In genomic region chr11:51443818-51444217, GRCm38 (mm10) we compare ENCODE assay signal across 24 mouse cellular contexts.
DNase-seq lines count a peak whose midpoint lies in the region; ATAC-seq and TF ChIP-seq lines count a peak whose summit lies in the region.
"Had no signal": no experiment of that assay in that cellular context is flagged by ENCODE, and none has a peak within 500 bp of the region (broad histone marks: within the 10 kb centered on the region; RNA-seq: fewer than 3 reads in every experiment).

No protein-coding gene starts in this region.

- no peaks in the 10 kb centered on the region for H3K4me1 ChIP-seq in stomach, embryonic 14.5 days (ENCODE audit: control insufficient read depth, insufficient read depth, low read length)
- no peaks in the 10 kb centered on the region for H3K4me1 ChIP-seq in stomach, postnatal 0 days (replicated peaks; ENCODE audit: control insufficient read depth, insufficient read depth)
- H3K4me1 ChIP-seq in intestine, embryonic 16.5 days (ENCODE audit: control insufficient read depth, insufficient read depth, low read length), result no peaks in the 10 kb centered on the region
- H3K4me1 ChIP-seq in liver, embryonic 16.5 days (ENCODE audit: control insufficient read depth, low read depth, low read length), result peaks cover 34% of the 10 kb centered on the region
- H3K4me1 ChIP-seq: heart, embryonic 10.5 days had no signal

- no peak overlapping the region for H3K27ac ChIP-seq in stomach, embryonic 14.5 days (ENCODE audit: low read length)
- H3K27ac ChIP-seq in stomach, postnatal 0 days (replicated peaks), result no peak overlapping the region
- no peak overlapping the region for H3K27ac ChIP-seq in intestine, embryonic 16.5 days (ENCODE audit: low read length)
- peak overlapping the region; percentile 71 for H3K27ac ChIP-seq in liver, embryonic 16.5 days (ENCODE audit: low read length)
- H3K27ac ChIP-seq: forebrain, embryonic 15.5 days; heart, embryonic 10.5 days; hindbrain, embryonic 12.5 days; limb, embryonic 12.5 days; lung, embryonic 15.5 days; neural tube, embryonic 15.5 days had no signal

- no peak for TF ChIP-seq EP300 in stomach, postnatal 0 days (optimal IDR thresholded peaks at IDR 0.05)

- H3K4me3 ChIP-seq in stomach, embryonic 14.5 days (ENCODE audit: low read depth, low read length), result no peak overlapping the region
- no peak overlapping the region for H3K4me3 ChIP-seq in stomach, postnatal 0 days (ENCODE audit: low read depth, low read length)
- H3K4me3 ChIP-seq in intestine, embryonic 16.5 days (ENCODE audit: low read length), result no peak overlapping the region
- H3K4me3 ChIP-seq in liver, embryonic 16.5 days (ENCODE audit: low read depth, low read length), result peak overlapping the region; percentile 14; the same call in 1 of the 2 replicates
- H3K4me3 ChIP-seq: forebrain, embryonic 15.5 days; heart, embryonic 10.5 days; hindbrain, embryonic 12.5 days; limb, embryonic 12.5 days; lung, embryonic 15.5 days; neural tube, embryonic 15.5 days had no signal

- no peaks in the 10 kb centered on the region for H3K9me3 ChIP-seq in stomach, embryonic 14.5 days (ENCODE audit: control insufficient read depth, low read depth, low read length)
- no peaks in the 10 kb centered on the region for H3K9me3 ChIP-seq in stomach, postnatal 0 days (ENCODE audit: control insufficient read depth, low read length)
- H3K9me3 ChIP-seq in intestine, embryonic 16.5 days (ENCODE audit: control insufficient read depth, low read length), result no peaks in the 10 kb centered on the region
- H3K9me3 ChIP-seq in liver, embryonic 16.5 days (replicated peaks; ENCODE audit: control insufficient read depth, low read length), result no peaks in the 10 kb centered on the region
- H3K9me3 ChIP-seq: forebrain, embryonic 15.5 days; heart, embryonic 10.5 days; limb, embryonic 12.5 days; lung, embryonic 15.5 days; neural tube, embryonic 15.5 days had no signal

- no peaks in the 10 kb centered on the region for H3K27me3 ChIP-seq in stomach, embryonic 14.5 days (ENCODE audit: control insufficient read depth, insufficient read depth, low read length)
- H3K27me3 ChIP-seq in stomach, postnatal 0 days (ENCODE audit: control insufficient read depth, insufficient read depth, low read length), result no peaks in the 10 kb centered on the region
- H3K27me3 ChIP-seq in intestine, embryonic 16.5 days (replicated peaks; ENCODE audit: control insufficient read depth, insufficient read depth, low read length), result no peaks in the 10 kb centered on the region
- H3K27me3 ChIP-seq in liver, embryonic 16.5 days (ENCODE audit: control insufficient read depth, insufficient read depth, low read depth, low read length), result no peaks in the 10 kb centered on the region
- H3K27me3 ChIP-seq: forebrain, embryonic 15.5 days; hindbrain, embryonic 12.5 days; limb, embryonic 12.5 days; lung, embryonic 15.5 days; neural tube, embryonic 15.5 days; Patski had no signal

- H3K4me2 ChIP-seq in stomach, embryonic 14.5 days (replicated peaks; ENCODE audit: low read depth, low read length), result no peak overlapping the region
- H3K4me2 ChIP-seq in stomach, postnatal 0 days (replicated peaks; ENCODE audit: low read depth), result no peak overlapping the region
- H3K4me2 ChIP-seq in intestine, embryonic 16.5 days (ENCODE audit: low read depth, low read length), result no peak overlapping the region
- peak overlapping the region; percentile 35 for H3K4me2 ChIP-seq in liver, embryonic 16.5 days (ENCODE audit: low read depth, low read length)
- H3K4me2 ChIP-seq: forebrain, embryonic 15.5 days; hindbrain, embryonic 12.5 days; limb, embryonic 12.5 days; lung, embryonic 15.5 days; neural tube, embryonic 15.5 days had no signal

- no peaks in the 10 kb centered on the region for H3K36me3 ChIP-seq in stomach, embryonic 14.5 days (ENCODE audit: control insufficient read depth, insufficient read depth, low read length)
- no peaks in the 10 kb centered on the region for H3K36me3 ChIP-seq in stomach, postnatal 0 days (ENCODE audit: control insufficient read depth, insufficient read depth, low read length)
- no peaks in the 10 kb centered on the region for H3K36me3 ChIP-seq in intestine, embryonic 16.5 days (ENCODE audit: control insufficient read depth, insufficient read depth, low read length)
- H3K36me3 ChIP-seq in liver, embryonic 16.5 days (ENCODE audit: control insufficient read depth, insufficient read depth), result no peaks in the 10 kb centered on the region
- H3K36me3 ChIP-seq: forebrain, embryonic 15.5 days; hindbrain, embryonic 12.5 days; limb, embryonic 12.5 days; lung, embryonic 15.5 days; neural tube, embryonic 15.5 days had no signal

- DNase-seq in stomach, postnatal 0 days (ENCODE audit: low spot score), result no peak
- DNase-seq in neural tube, embryonic 10.5 days (ENCODE audit: extremely low spot score, low spot score), result no peak
- DNase-seq in urinary bladder, postnatal 25 days (ENCODE audit: low spot score), result no peak
- DNase-seq in embryo, embryonic 10 days (ENCODE audit: low spot score), result no peak
- DNase-seq: adrenal gland, postnatal 10 days; cerebellum, adult 18-20 months; cerebellum, postnatal 36 days; heart, postnatal 10 days; kidney, postnatal 4 days; layer of hippocampus, adult 9-11 months; midbrain, embryonic 14.5 days; right cerebral cortex, postnatal 14 days; spleen, adult 18-20 months had no signal

- peak; percentile 71; the same call in 1 of the 2 replicates for ATAC-seq in stomach, embryonic 14.5 days (ENCODE audit: insufficient number of reproducible peaks, insufficient read depth, low FRiP score, low read depth)
- ATAC-seq in stomach, postnatal 0 days (ENCODE audit: low FRiP score, low TSS enrichment), result no peak
- ATAC-seq in intestine, embryonic 16.5 days, result 0 out of 2 replicates have a peak, but pooled peaks have one; percentile 31
- peak; percentile 91 for ATAC-seq in liver, embryonic 16.5 days (ENCODE audit: low read depth)
- ATAC-seq: activated CD4-positive, CD25-positive, alpha-beta regulatory T cell, adult 4 months; forebrain, embryonic 15.5 days; Patski had no signal

- 69% methylated on average over 2 of the region's 2 CpGs for WGBS in stomach, embryonic 14.5 days
- WGBS in stomach, postnatal 0 days, result 57% methylated on average over 2 of the region's 2 CpGs
- WGBS in intestine, embryonic 16.5 days, result 56% methylated on average over 2 of the region's 2 CpGs
- 22% methylated on average over 2 of the region's 2 CpGs for WGBS in liver, embryonic 16.5 days (ENCODE audit: insufficient replicate concordance)

- H3K9ac ChIP-seq in stomach, embryonic 14.5 days (replicated peaks; ENCODE audit: low read depth, low read length), result no peak overlapping the region
- no peak overlapping the region for H3K9ac ChIP-seq in stomach, postnatal 0 days (ENCODE audit: low read length)
- no peak overlapping the region for H3K9ac ChIP-seq in intestine, embryonic 16.5 days (ENCODE audit: low read depth, low read length)
- H3K9ac ChIP-seq in liver, embryonic 16.5 days (ENCODE audit: low read depth, low read length), result peak overlapping the region; percentile 57
- H3K9ac ChIP-seq: forebrain, embryonic 15.5 days; hindbrain, embryonic 12.5 days; limb, embryonic 12.5 days; lung, embryonic 15.5 days; neural tube, embryonic 15.5 days had no signal

- TF ChIP-seq CTCF in stomach, postnatal 0 days (IDR thresholded peaks at IDR 0.05; ENCODE audit: low read depth), result no peak
